Mouse (Mus musculus) gonadal fat pad, adult 2 months (tissue): ENCODE data around the gene Rbm7. TPM values are rescaled to one million over a fixed set of nuclear protein-coding genes. Genes with fewer than 3 reads are reported as not detected.

Experiments
- polyA plus RNA-seq: library from polyadenylated mRNA; depleted of rRNA; stranded (reverse); fragments of >200 nt; gene quantifications from 2 replicates; pipeline ENCODE4 v1.2.3, GENCODE M21; 2012; rRNA removed

Gene Rbm7
- polyA plus RNA-seq, 1 experiment: 38.0 TPM

Other genes starting within 250 kb of the Rbm7 start
- 24.8 and 40.1 TPM in 2 replicates for gene Nxpe2, start 141.8 kb downstream of the Rbm7 start, polyA plus RNA-seq
- gene Rexo2, start 14.7 kb downstream of the Rbm7 start, polyA plus RNA-seq: 87.9 and 128 TPM in 2 replicates
- gene Gm5617, start 143 bp upstream of the Rbm7 start, polyA plus RNA-seq: 170 and 207 TPM in 2 replicates
- 41.0 and 73.5 TPM in 2 replicates for gene Nnmt, start 109.9 kb upstream of the Rbm7 start, polyA plus RNA-seq